Mouse (Mus musculus) liver, embryonic 13.5 days (tissue): ENCODE data around the gene Tmem132b. TPM values are rescaled to one million over a fixed set of nuclear protein-coding genes. Genes with fewer than 3 reads are reported as not detected.

ENCODE experiments used
- ATAC-seq: fragments of 200-750 bp; cut with Nextera tagmentation; 2 replicates; pipeline ENCODE4 v1.8.0; 2017; ENCODE audit warnings: low read depth, mild to moderate bottlenecking, moderate number of reproducible peaks, moderate library complexity
- DNase-seq: peaks from one replicate; pipeline ENCODE4 v3.0.0; 2022
- H3K27ac ChIP-seq: fragments of 300-500 bp; sonication (generic); 2 replicates; pipeline ENCODE4 v1.5.1; 2015; ENCODE audit warnings: moderate library complexity, mild to moderate bottlenecking, inconsistent platforms
- H3K27me3 ChIP-seq: fragments of 300-500 bp; sonication (generic); 2 replicates; pipeline ENCODE4 v1.6.1; 2015; ENCODE audit warnings: mild to moderate bottlenecking, inconsistent platforms
- H3K36me3 ChIP-seq: fragments of 300-500 bp; sonication (generic); 2 replicates; pipeline ENCODE4 v1.6.1; 2015; ENCODE audit warnings: mild to moderate bottlenecking, inconsistent platforms
- H3K4me1 ChIP-seq: fragments of 300-500 bp; sonication (generic); replicated peaks from 2 replicates; pipeline ENCODE4 v1.6.1; 2015; ENCODE audit warnings: inconsistent platforms
- H3K4me2 ChIP-seq: fragments of 300-500 bp; sonication (generic); 2 replicates; pipeline ENCODE4 v1.6.1; 2015; ENCODE audit warnings: inconsistent platforms, mild to moderate bottlenecking, moderate library complexity
- H3K4me3 ChIP-seq: fragments of 300-500 bp; sonication (generic); replicated peaks from 2 replicates; pipeline ENCODE4 v1.5.1; 2015; ENCODE audit warnings: mild to moderate bottlenecking, inconsistent platforms
- H3K9ac ChIP-seq: fragments of 300-500 bp; sonication (generic); 2 replicates; pipeline ENCODE4 v1.6.1; 2015; ENCODE audit warnings: mild to moderate bottlenecking, inconsistent platforms
- H3K9me3 ChIP-seq: fragments of 300-500 bp; sonication (generic); replicated peaks from 2 replicates; pipeline ENCODE4 v1.6.1; 2016; ENCODE audit warnings: inconsistent platforms
- WGBS: fragments of 180-500 bp; shearing (Covaris S2); methylation state at CpG from one replicate; pipeline ENCODE4 v1.1.7; 2015; ENCODE audit not compliant: insufficient replicate concordance; 5-methylcytosine and 5-hydroxymethylcytosine counted together
- polyA plus RNA-seq: library from polyadenylated mRNA; unstranded; fragments of >200 nt; fragmentation: Nextera tagmentation; extraction: Ambion mirVana; gene quantifications from 2 replicates; pipeline ENCODE4 v1.2.1, GENCODE M21; 2015

Gene Tmem132b
- polyA plus RNA-seq, 1 experiment from 2014 or later = 0.14 TPM

DNA sequence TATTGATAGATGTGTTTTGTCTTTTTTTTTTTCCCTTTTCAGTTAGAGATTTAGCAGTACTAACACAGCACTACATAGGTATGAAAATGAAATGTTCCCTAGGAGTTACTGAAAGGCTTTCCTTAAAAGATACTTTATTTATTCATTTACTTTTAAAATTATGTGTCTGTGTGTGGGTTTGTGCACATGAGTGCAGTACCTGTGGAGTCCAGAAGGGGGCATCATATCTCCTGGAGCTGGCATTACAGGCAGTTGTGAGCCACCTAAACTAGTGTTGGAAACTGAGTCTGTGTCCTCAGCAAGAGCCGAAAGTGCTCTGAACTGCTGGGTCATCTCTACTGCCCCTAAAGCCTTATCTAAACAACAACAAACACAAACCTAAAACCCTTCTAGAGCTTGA is 261.1 kb downstream of the Tmem132b start:
- Histone ChIP-seq H3K4me1 (no peaks in the 10 kb centered on the region), H3K9me3 (peaks cover 19% of the 10 kb centered on the region), H3K9ac (no peak overlapping the region), H3K27ac (no peak overlapping the region), H3K4me3 (no peak overlapping the region), H3K4me2 (no peak overlapping the region), H3K36me3 (no peaks in the 10 kb centered on the region), H3K27me3 (no peaks in the 10 kb centered on the region)
- WGBS = 75% methylated on average over 1 of the region's 1 CpGs
- ATAC-seq (no peak), DNase-seq (no peak)

DNA sequence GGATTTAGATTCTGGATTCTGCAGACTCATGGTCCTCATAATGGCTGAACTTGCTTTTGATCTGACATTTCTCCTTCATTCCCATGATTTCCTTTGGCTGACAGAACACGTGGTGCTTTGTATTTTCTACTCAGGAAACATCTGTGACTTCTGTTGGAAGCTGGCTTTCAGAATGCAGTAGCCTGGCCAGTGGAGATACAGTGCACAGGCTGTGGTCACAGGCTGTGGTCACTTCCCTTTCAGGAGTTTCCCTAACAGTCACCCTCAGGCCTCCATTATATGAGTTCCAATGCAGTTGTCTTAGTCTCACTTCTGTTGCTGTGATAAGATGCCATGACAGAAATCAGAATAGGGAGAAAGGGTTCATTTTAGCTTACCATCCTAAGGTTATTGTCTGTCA is 262.7 kb downstream of the Tmem132b start:
- DNase-seq (no peak), ATAC-seq (no peak)
- 15% methylated on average over 1 of the region's 1 CpGs for WGBS
- no peak overlapping the region for H3K27ac ChIP-seq
- H3K4me2 ChIP-seq = no peak overlapping the region
- H3K4me1 ChIP-seq = no peaks in the 10 kb centered on the region
- H3K36me3 ChIP-seq = no peaks in the 10 kb centered on the region
- H3K9ac ChIP-seq = no peak overlapping the region
- peaks cover 19% of the 10 kb centered on the region for H3K9me3 ChIP-seq
- H3K4me3 ChIP-seq = no peak overlapping the region
- H3K27me3 ChIP-seq = no peaks in the 10 kb centered on the region

DNA sequence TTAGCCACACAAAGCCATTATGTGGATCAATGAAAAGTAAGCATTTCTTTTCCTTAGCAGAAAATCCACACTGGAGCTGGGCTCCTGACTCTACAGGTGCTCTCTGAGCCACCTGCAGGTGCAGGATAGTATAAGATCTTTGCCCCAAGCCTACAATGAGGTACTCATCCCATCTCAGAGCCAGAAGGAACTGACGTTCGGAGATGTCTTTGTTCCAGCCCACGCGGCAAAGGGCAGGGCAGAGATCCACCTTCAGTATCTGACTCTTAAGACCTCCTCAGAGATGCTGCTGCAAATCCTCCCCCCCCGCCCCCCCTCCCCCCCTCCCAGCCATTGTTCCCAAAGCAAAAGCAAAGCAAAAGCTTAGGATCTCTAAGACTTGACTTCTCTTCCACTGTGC is 268.0 kb downstream of the Tmem132b start:
- ATAC-seq (no peak), DNase-seq (no peak)
- Histone ChIP-seq H3K4me1 (no peaks in the 10 kb centered on the region), H3K4me3 (no peak overlapping the region), H3K27me3 (no peaks in the 10 kb centered on the region), H3K36me3 (no peaks in the 10 kb centered on the region), H3K9ac (no peak overlapping the region), H3K27ac (no peak overlapping the region), H3K9me3 (peaks cover 20% of the 10 kb centered on the region), H3K4me2 (no peak overlapping the region)
- 47% methylated on average over 5 of the region's 5 CpGs for WGBS

DNA sequence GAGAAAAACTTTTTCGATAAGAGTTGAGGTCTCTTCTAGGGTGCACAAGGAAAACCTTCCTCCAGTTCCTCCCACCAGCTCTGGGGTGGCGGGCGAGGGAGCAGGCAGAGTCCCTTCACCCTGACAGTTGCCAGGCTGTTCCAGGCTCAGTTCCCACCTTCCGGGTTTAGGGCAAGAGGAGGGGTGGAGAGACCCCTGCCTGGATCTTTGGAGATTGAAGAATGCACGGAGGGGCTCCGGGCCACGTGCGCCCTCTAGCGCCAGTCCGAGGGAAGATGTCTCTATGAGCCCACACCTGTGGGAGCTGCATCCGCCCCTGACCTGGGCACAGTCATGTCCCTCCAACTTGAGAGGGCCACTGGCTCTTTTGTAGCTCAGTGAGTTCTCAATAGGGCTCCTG is 268.5 kb downstream of the Tmem132b start:
- Histone ChIP-seq H3K27ac (no peak overlapping the region), H3K4me1 (no peaks in the 10 kb centered on the region), H3K9ac (no peak overlapping the region), H3K27me3 (no peaks in the 10 kb centered on the region), H3K9me3 (peaks cover 24% of the 10 kb centered on the region), H3K36me3 (no peaks in the 10 kb centered on the region), H3K4me3 (no peak overlapping the region), H3K4me2 (no peak overlapping the region)
- WGBS = 11% methylated on average over 11 of the region's 11 CpGs
- ATAC-seq (no peak), DNase-seq (no peak)

DNA sequence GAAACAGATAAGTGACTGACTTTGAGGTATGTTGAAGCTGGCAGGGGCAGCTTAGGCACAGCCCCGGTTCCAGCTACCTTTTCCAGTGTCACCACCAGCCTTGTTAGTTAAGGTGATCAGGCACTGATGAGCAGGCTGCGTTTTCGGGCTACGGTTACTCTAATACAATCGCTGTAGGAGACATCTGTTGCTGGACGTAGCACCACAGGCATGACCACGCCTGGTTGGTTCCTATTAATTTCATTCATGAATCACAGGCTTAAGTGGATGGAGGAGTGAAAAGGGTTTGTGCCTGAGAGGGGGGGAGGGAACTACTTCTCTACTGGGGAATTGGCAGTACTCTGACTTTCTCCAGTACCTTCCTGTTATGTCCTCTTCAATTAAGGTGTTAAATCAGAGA is 271.2 kb downstream of the Tmem132b start:
- Histone ChIP-seq H3K4me2 (no peak overlapping the region), H3K36me3 (no peaks in the 10 kb centered on the region), H3K9ac (no peak overlapping the region), H3K27ac (no peak overlapping the region), H3K9me3 (peaks cover 37% of the 10 kb centered on the region), H3K27me3 (no peaks in the 10 kb centered on the region), H3K4me3 (no peak overlapping the region), H3K4me1 (no peaks in the 10 kb centered on the region)
- ATAC-seq = no peak
- 55% methylated on average over 7 of the region's 7 CpGs for WGBS
- DNase-seq = no peak

DNA sequence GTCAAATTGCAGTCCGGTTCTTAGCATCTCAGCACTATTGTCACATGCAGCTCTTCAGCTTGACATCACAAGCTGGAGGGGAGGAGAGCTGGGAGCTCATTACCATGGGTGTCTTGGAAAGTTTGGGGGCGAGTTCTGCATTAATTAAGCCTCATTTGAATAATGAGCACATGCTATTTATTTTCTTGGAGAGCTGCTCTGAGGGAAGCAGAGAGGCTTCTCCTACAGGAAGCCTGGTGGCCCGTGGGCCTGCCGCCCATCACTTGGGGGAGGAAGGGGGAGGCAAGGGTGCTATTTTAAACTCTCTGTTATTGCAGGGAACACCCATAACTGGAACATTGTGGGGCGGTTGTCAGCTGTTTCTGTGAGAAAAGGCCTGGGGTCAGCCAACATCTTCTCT is 273.8 kb downstream of the Tmem132b start:
- no peaks in the 10 kb centered on the region for H3K36me3 ChIP-seq
- no peaks in the 10 kb centered on the region for H3K27me3 ChIP-seq
- H3K4me2 ChIP-seq = no peak overlapping the region
- no peak overlapping the region for H3K9ac ChIP-seq
- 57% methylated on average over 5 of the region's 5 CpGs for WGBS
- ATAC-seq = no peak
- no peak for DNase-seq
- H3K27ac ChIP-seq = no peak overlapping the region
- no peak overlapping the region for H3K4me3 ChIP-seq
- peaks cover 31% of the 10 kb centered on the region; the same call in 1 of the 2 replicates for H3K9me3 ChIP-seq
- no peaks in the 10 kb centered on the region for H3K4me1 ChIP-seq

DNA sequence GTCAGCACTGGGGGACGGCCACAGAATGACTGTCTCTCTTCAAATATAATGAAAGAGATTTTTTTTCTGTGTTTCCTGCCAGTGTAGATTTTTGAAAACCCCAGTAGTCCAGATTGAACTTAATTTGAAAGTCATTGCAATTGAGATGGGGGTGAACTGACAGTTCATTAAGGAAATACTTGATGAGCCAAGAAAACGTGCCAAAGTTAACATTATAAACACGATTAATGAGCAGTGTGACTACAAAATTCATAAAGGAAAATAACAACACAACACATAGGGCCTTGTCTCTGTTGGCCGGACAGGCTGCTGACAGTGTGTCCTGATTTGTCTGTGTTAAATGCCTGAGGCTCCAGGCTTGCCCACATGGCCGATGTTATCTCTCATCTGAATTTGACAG is 276.3 kb downstream of the Tmem132b start:
- no peaks in the 10 kb centered on the region for H3K27me3 ChIP-seq
- WGBS = 53% methylated on average over 5 of the region's 5 CpGs
- H3K9me3 ChIP-seq = peaks cover 26% of the 10 kb centered on the region; the same call in 1 of the 2 replicates
- H3K4me3 ChIP-seq = no peak overlapping the region
- H3K36me3 ChIP-seq = no peaks in the 10 kb centered on the region
- ATAC-seq (no peak), DNase-seq (no peak)
- no peak overlapping the region for H3K9ac ChIP-seq
- H3K27ac ChIP-seq = no peak overlapping the region
- H3K4me1 ChIP-seq = no peaks in the 10 kb centered on the region
- H3K4me2 ChIP-seq = no peak overlapping the region

DNA sequence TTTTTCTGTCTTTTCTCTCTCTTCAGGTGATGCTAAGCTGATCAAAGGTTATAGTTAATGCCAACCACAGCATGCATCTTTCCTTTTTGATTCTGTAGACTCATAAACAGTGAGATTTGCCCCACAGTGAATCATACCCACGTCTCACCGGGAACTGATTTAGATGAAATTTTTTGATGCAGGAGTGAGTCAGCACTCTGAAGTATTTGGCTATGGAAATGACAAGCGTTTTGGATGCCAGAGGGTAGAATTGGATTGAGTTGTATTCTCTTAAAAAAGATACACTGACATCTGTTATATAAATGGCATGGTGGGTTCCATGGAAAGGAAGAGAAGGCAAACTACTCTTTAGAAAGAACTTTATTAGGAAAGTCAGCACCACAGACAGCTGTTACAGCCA is 297.8 kb downstream of the Tmem132b start:
- no peaks in the 10 kb centered on the region for H3K27me3 ChIP-seq
- peaks cover 28% of the 10 kb centered on the region; the same call in 1 of the 2 replicates for H3K9me3 ChIP-seq
- H3K4me2 ChIP-seq = no peak overlapping the region
- H3K27ac ChIP-seq = no peak overlapping the region
- H3K4me1 ChIP-seq = no peaks in the 10 kb centered on the region
- no peaks in the 10 kb centered on the region for H3K36me3 ChIP-seq
- no peak overlapping the region for H3K4me3 ChIP-seq
- H3K9ac ChIP-seq = no peak overlapping the region
- no peak for DNase-seq
- ATAC-seq = no peak
- 73% methylated on average over 3 of the region's 3 CpGs for WGBS

DNA sequence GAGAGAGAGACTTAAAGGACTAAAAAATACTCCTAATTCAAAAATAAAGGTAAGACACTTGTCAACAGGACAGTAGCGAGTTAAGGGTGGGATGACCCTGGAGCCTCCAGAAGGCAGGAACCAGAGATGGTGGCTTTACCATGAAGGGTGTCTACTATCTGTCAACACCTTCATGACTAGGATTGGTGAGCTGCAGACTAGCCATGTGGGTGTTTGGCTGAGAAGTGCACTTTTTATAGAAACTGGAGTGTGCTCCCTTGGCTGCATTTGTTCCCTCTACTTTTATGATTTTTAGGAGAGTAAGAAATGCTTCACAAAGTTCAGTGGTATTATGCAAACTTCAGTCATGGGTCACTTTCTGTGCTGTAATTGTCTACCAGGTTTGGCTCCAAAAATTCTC is 304.3 kb downstream of the Tmem132b start:
- Histone ChIP-seq H3K27ac (no peak overlapping the region), H3K9me3 (peaks cover 17% of the 10 kb centered on the region), H3K4me1 (no peaks in the 10 kb centered on the region), H3K36me3 (no peaks in the 10 kb centered on the region), H3K27me3 (no peaks in the 10 kb centered on the region), H3K4me3 (no peak overlapping the region), H3K9ac (no peak overlapping the region), H3K4me2 (no peak overlapping the region)
- 63% methylated on average over 1 of the region's 1 CpGs for WGBS
- ATAC-seq = no peak
- no peak for DNase-seq

DNA sequence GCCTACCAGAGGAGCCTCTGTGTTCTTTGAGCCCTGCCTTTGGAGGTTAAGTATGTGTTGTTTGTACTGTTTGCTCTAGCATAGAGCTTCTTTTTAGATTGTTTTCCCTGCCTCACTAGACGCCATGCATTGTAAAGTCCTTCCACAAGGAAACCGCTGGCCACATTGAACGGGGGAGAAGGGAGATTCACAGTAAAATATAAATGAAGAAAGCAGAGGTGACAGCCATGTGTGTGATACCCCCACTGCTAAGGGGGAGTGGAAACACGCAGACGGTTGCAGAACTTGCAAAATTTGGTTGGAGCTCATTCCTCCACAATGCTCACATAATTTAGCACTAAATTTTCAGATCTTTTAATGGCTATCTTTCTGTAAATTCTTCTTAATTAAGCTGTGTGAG is 305.2 kb downstream of the Tmem132b start:
- DNase-seq = no peak
- no peak for ATAC-seq
- H3K27ac ChIP-seq = no peak overlapping the region
- H3K36me3 ChIP-seq = no peaks in the 10 kb centered on the region
- no peak overlapping the region for H3K9ac ChIP-seq
- no peaks in the 10 kb centered on the region for H3K27me3 ChIP-seq
- 67% methylated on average over 5 of the region's 5 CpGs for WGBS
- H3K9me3 ChIP-seq = peaks cover 9% of the 10 kb centered on the region
- H3K4me1 ChIP-seq = no peaks in the 10 kb centered on the region
- H3K4me2 ChIP-seq = no peak overlapping the region
- H3K4me3 ChIP-seq = no peak overlapping the region
